Comparison of ENCODE assay signal across 19 mouse cellular contexts in the genomic region with DNA sequence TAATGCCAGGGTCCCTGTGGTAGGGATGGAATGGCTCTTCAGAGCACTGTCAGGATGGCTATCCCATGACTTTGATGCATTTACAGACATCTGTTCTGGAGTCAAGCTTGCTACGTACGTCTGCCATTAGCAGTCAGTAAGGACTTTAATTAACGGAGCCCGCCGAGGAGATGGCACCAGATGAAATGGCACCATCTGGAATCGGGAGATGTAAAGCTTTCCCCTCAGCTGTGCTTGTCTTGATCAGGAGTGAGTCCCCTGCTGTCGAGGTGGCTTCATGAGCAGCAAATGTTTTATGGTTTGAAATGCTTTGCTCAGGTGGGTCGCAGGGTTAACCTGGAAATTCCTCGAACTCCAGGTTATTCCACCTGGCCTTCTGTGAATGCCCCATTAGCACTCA.
DNase-seq lines count a peak whose midpoint lies in the region; TF ChIP-seq lines count a peak whose summit lies in the region.
"Had no signal": no experiment of that assay in that cellular context is flagged by ENCODE, and none has a peak within 500 bp of the region (broad histone marks: within the 10 kb centered on the region; RNA-seq: fewer than 3 reads in every experiment).

No protein-coding gene starts in this region.

- TF ChIP-seq POLR2A in brain, embryonic 14.5 days (IDR thresholded peaks at IDR 0.05; ENCODE audit: borderline replicate concordance, extremely low read depth, insufficient read depth, insufficient read length, poor library complexity, severe bottlenecking), result no peak

- peak; percentile 7 to 14 for DNase-seq in cerebellum, postnatal 14 days
- no peak for DNase-seq in cerebellum, postnatal 36 days
- peak; percentile 75 for DNase-seq in heart, adult 11 months
- no peak for DNase-seq in heart, adult 8-10 months (ENCODE audit: low spot score)
- DNase-seq in left cerebral cortex, postnatal 4 days, result peak; percentile 11
- DNase-seq in left cerebral cortex, postnatal 25 days (ENCODE audit: low spot score in 2 of 2), result no peak
- peak; percentile 72 for DNase-seq in brain, embryonic 14.5 days (ENCODE audit: low read depth)
- DNase-seq: adrenal gland, postnatal 10 days; adrenal gland, postnatal 36 days; B cell, adult 2 months; cerebellum, adult 11-12 months; cerebellum, adult 8-10 months; cerebellum, postnatal 25 days; embryo, embryonic 11 days; gastrocnemius, postnatal 10 days; gastrocnemius, postnatal 36 days; heart, postnatal 10 days; heart, postnatal 36 days; kidney, adult 18-20 months had no signal

- TF ChIP-seq CTCF in brain, embryonic 14.5 days (IDR thresholded peaks at IDR 0.05; ENCODE audit: borderline replicate concordance, extremely low read depth, insufficient read depth, insufficient read length), result no peak

- intact Hi-C loops in left cerebral cortex, postnatal 4 days (cut with DNase I), result no loop called here
- intact Hi-C loops in left cerebral cortex, postnatal 25 days (cut with DNase I), result no loop called here

Comparison
In these comparisons a context has a peak if more than half of its experiments do, and no peak if none do; other contexts are left out.
1. DNase-seq: peak in cerebellum, postnatal 14 days (2 of 2), heart, adult 11 months (single experiment), left cerebral cortex, postnatal 4 days (single experiment) and brain, embryonic 14.5 days (single experiment); none in cerebellum, postnatal 36 days (0 of 2), heart, adult 8-10 months (single experiment) and left cerebral cortex, postnatal 25 days (0 of 2).